Mouse (Mus musculus) MEL (cell line): ENCODE measurements around the gene Ms4a12. TPM values are rescaled to one million over a fixed set of nuclear protein-coding genes. Genes with fewer than 3 reads are reported as not detected.

Experiments used
- DNase-seq: peaks from one replicate; pipeline ENCODE4 v3.0.0; 2011; ENCODE audit warnings: low read depth, low spot score
- H3K27ac ChIP-seq: 2 replicates; pipeline ENCODE4 v1.5.1; 2012; ENCODE audit warnings: low read depth, mild to moderate bottlenecking, control low read depth, low read length, moderate library complexity; ENCODE audit not compliant: control insufficient read depth
- H3K27me3 ChIP-seq, 2 experiments: fragments of 150-350 bp in 1 of 2; sonication (generic) in 1 of 2; 2 replicates each; pipeline ENCODE4 v1.6.1; 2012; ENCODE audit warnings: low read length in 2 of 2, mild to moderate bottlenecking in 2 of 2, improper control_type of control experiment in 1 of 2, moderate library complexity in 1 of 2; ENCODE audit not compliant: insufficient read depth in 2 of 2, control insufficient read depth in 1 of 2
- H3K36me3 ChIP-seq, 2 experiments: 2 replicates each; pipeline ENCODE4 v1.6.1; 2012 to 2014; ENCODE audit warnings: low read length in 2 of 2, improper control_type of control experiment in 1 of 2, inconsistent platforms in 1 of 2, mild to moderate bottlenecking in 1 of 2; ENCODE audit not compliant: insufficient read depth in 2 of 2, control insufficient read depth in 1 of 2
- H3K4me1 ChIP-seq, 2 experiments: fragments of 150-350 bp in 1 of 2; sonication (generic) in 1 of 2; 2 replicates each; pipeline ENCODE4 v1.6.1; 2012; ENCODE audit warnings: low read length in 2 of 2, improper control_type of control experiment in 1 of 2, mild to moderate bottlenecking in 1 of 2; ENCODE audit not compliant: insufficient read depth in 2 of 2, control insufficient read depth in 1 of 2
- H3K4me3 ChIP-seq, 2 experiments: fragments of 150-350 bp in 1 of 2; sonication (generic) in 1 of 2; 2 replicates each; pipeline ENCODE4 v1.5.1; 2012; ENCODE audit warnings: low read depth in 2 of 2, low read length in 2 of 2, mild to moderate bottlenecking in 2 of 2, moderate library complexity in 2 of 2, control low read depth in 1 of 2, improper control_type of control experiment in 1 of 2; ENCODE audit not compliant: control insufficient read depth in 1 of 2, insufficient read depth in 1 of 2
- H3K79me2 ChIP-seq: 2 replicates; pipeline ENCODE4 v1.6.1; 2012; ENCODE audit warnings: mild to moderate bottlenecking, low read length, moderate library complexity; ENCODE audit not compliant: control insufficient read depth, poor library complexity, insufficient read depth
- H3K9ac ChIP-seq: 2 replicates; pipeline ENCODE4 v1.6.1; 2012; ENCODE audit warnings: low read depth, mild to moderate bottlenecking, control low read depth, low read length, moderate library complexity; ENCODE audit not compliant: control insufficient read depth, poor library complexity, severe bottlenecking
- H3K9me3 ChIP-seq: fragments of 150-350 bp; sonication (generic); replicated peaks from 2 replicates; pipeline ENCODE4 v1.6.1; 2012; ENCODE audit warnings: mild to moderate bottlenecking, low read length, improper control_type of control experiment, moderate library complexity; ENCODE audit not compliant: insufficient read depth
- BHLHE40 ChIP-seq: IDR thresholded peaks from 2 replicates; pipeline ENCODE4 v1.6.1; 2012; ENCODE audit warnings: low read depth, mild to moderate bottlenecking, inconsistent platforms, low read length, improper control_type of control experiment, borderline replicate concordance
- E2F4 ChIP-seq: IDR thresholded peaks from 2 replicates; pipeline ENCODE4 v1.6.1; 2011; ENCODE audit warnings: low read depth, low read length, improper control_type of control experiment, borderline replicate concordance
- EP300 ChIP-seq, 2 experiments: IDR thresholded peaks; 2 replicates each; pipeline ENCODE4 v1.6.1; 2011; ENCODE audit warnings: improper control_type of control experiment in 2 of 2, low read length in 2 of 2, low read depth in 1 of 2, mild to moderate bottlenecking in 1 of 2
- ETS1 ChIP-seq: IDR thresholded peaks from 2 replicates; pipeline ENCODE4 v1.6.1; 2012; ENCODE audit warnings: low read depth, mild to moderate bottlenecking, inconsistent platforms, low read length, improper control_type of control experiment, moderate library complexity
- JUND ChIP-seq: IDR thresholded peaks from 2 replicates; pipeline ENCODE4 v1.6.1; 2011; ENCODE audit warnings: low read depth, mild to moderate bottlenecking, improper control_type of control experiment, low read length
- MAZ ChIP-seq: IDR thresholded peaks from 2 replicates; pipeline ENCODE4 v1.6.1; 2012; ENCODE audit warnings: low read depth, mild to moderate bottlenecking, inconsistent platforms, low read length, improper control_type of control experiment
- MXI1 ChIP-seq: IDR thresholded peaks from 2 replicates; pipeline ENCODE4 v1.6.1; 2011; ENCODE audit warnings: mild to moderate bottlenecking, low read depth, low read length, improper control_type of control experiment
- MYB ChIP-seq: IDR thresholded peaks from 2 replicates; pipeline ENCODE4 v1.6.1; 2011; ENCODE audit warnings: mild to moderate bottlenecking, low read depth, low read length, improper control_type of control experiment
- NELFE ChIP-seq: IDR thresholded peaks from 2 replicates; pipeline ENCODE4 v1.6.1; 2011; ENCODE audit warnings: low read depth, low read length, improper control_type of control experiment
- NRF1 ChIP-seq: IDR thresholded peaks from 2 replicates; pipeline ENCODE4 v1.6.1; 2014; ENCODE audit warnings: low read depth, mild to moderate bottlenecking, inconsistent platforms, low read length, improper control_type of control experiment, moderate library complexity; ENCODE audit not compliant: poor library complexity, insufficient read depth, severe bottlenecking
- SIN3A ChIP-seq: IDR thresholded peaks from 2 replicates; pipeline ENCODE4 v1.6.1; 2012; ENCODE audit warnings: low read length, improper control_type of control experiment, inconsistent platforms
- SMC3 ChIP-seq: IDR thresholded peaks from 2 replicates; pipeline ENCODE4 v1.6.1; 2011; ENCODE audit warnings: low read depth, low read length, improper control_type of control experiment
- TBP ChIP-seq: IDR thresholded peaks from 2 replicates; pipeline ENCODE4 v1.8.0; 2011; ENCODE audit warnings: low read depth, low read length, improper control_type of control experiment
- TCF12 ChIP-seq: IDR thresholded peaks from 2 replicates; pipeline ENCODE4 v1.6.1; 2014; ENCODE audit warnings: low read depth, mild to moderate bottlenecking, inconsistent platforms, low read length, improper control_type of control experiment, moderate library complexity
- USF1 ChIP-seq: IDR thresholded peaks from 2 replicates; pipeline ENCODE4 v1.6.1; 2014; ENCODE audit warnings: low read depth, mild to moderate bottlenecking, inconsistent platforms, low read length, improper control_type of control experiment, moderate library complexity
- ZC3H11A ChIP-seq: IDR thresholded peaks from 2 replicates; pipeline ENCODE4 v1.6.1; 2012; ENCODE audit warnings: low read depth, mild to moderate bottlenecking, inconsistent platforms, low read length, improper control_type of control experiment
- ZKSCAN1 ChIP-seq: IDR thresholded peaks from 2 replicates; pipeline ENCODE4 v1.6.1; 2012; ENCODE audit warnings: low read depth, mild to moderate bottlenecking, inconsistent platforms, low read length, improper control_type of control experiment, moderate library complexity
- polyA plus RNA-seq, 2 experiments: library from polyadenylated mRNA; stranded (reverse) in 1 of 2; unstranded in 1 of 2; fragments of >175 nt in 1 of 2; fragments of >200 nt in 1 of 2; gene quantifications; 2 replicates each; pipeline versions ENCODE4 v1.2.1 to v1.2.4; 2012; ENCODE audit warnings: low replicate concordance in 2 of 2, low read depth in 1 of 2; ENCODE audit not compliant: insufficient read length in 2 of 2, insufficient read depth in 1 of 2, missing spikeins in 1 of 2
- total RNA-seq: library from RNA; depleted of rRNA; stranded (reverse); fragments of 300-350 nt; gene quantifications from 2 replicates; pipeline ENCODE4 v1.2.3, GENCODE M21; 2012

The Ms4a12 gene
- total and polyA plus RNA-seq, 3 experiments, result not detected

GRCm38 (mm10) chr19:11234921-11235735 lies 2.9 kb upstream of the Ms4a12 start:
- no peaks in the 10 kb centered on the region for H3K9me3 ChIP-seq
- H3K4me3 ChIP-seq, result no peak overlapping the region
- no peak for TF ChIP-seq MAZ
- no peak for TF ChIP-seq E2F4
- TF ChIP-seq ZKSCAN1, result no peak
- TF ChIP-seq MYB, result no peak
- no peak for TF ChIP-seq JUND
- TF ChIP-seq EP300 (IDR thresholded peaks at IDR 0.05; ENCODE audit: low read depth in 1 of 2, low read length in 2 of 2), result no peak
- no peak for TF ChIP-seq ZC3H11A
- no peak for TF ChIP-seq ETS1
- TF ChIP-seq SIN3A, result no peak
- no peak for TF ChIP-seq TCF12
- no peak for TF ChIP-seq NRF1
- no peak for TF ChIP-seq USF1
- TF ChIP-seq SMC3, result no peak
- H3K9ac ChIP-seq, result no peak overlapping the region
- no peaks in the 10 kb centered on the region for H3K36me3 ChIP-seq
- H3K79me2 ChIP-seq, result no peaks in the 10 kb centered on the region
- H3K4me1 ChIP-seq, result no peaks in the 10 kb centered on the region
- DNase-seq, result no peak
- H3K27me3 ChIP-seq, result no peaks in the 10 kb centered on the region
- H3K27ac ChIP-seq, result no peak overlapping the region

- Histone ChIP-seq H3K9ac (no peak overlapping the region), H3K9me3 (no peaks in the 10 kb centered on the region), H3K27ac (no peak overlapping the region), H3K4me1 (no peaks in the 10 kb centered on the region), H3K4me3 (no peak overlapping the region), H3K79me2 (no peaks in the 10 kb centered on the region), H3K36me3 (no peaks in the 10 kb centered on the region), H3K27me3 (no peaks in the 10 kb centered on the region; a peak in 1 of 4 replicates)
- TF ChIP-seq JUND (no peak), MXI1 (no peak), BHLHE40 (no peak), NELFE (no peak), EP300 (IDR thresholded peaks at IDR 0.05; ENCODE audit: low read depth in 1 of 2, low read length in 2 of 2) (no peak), TBP (no peak)
- no peak for DNase-seq
These were observed 2.0 kb upstream of the Ms4a12 start for GRCm38 (mm10) chr19:11234244-11234643.
